Mouse (Mus musculus) intestine, embryonic 16.5 days (tissue): ENCODE results near the gene Nfkbia. TPM values are rescaled to one million over a fixed set of nuclear protein-coding genes. Genes with fewer than 3 reads are reported as not detected.

Experiments used
- ATAC-seq: fragments of 200-750 bp; cut with Nextera tagmentation; 2 replicates; pipeline ENCODE4 v1.8.0; 2017; ENCODE audit warnings: moderate TSS enrichment, moderate library complexity
- H3K27ac ChIP-seq: fragments of 300-500 bp; sonication (generic); 2 replicates; pipeline ENCODE4 v1.5.1; 2014; ENCODE audit warnings: mild to moderate bottlenecking, low read length
- H3K27me3 ChIP-seq: fragments of 300-500 bp; sonication (generic); replicated peaks from 2 replicates; pipeline ENCODE4 v1.6.1; 2014; ENCODE audit warnings: low read length, control low read depth, mixed read lengths; ENCODE audit not compliant: control insufficient read depth, insufficient read depth
- H3K36me3 ChIP-seq: fragments of 300-500 bp; sonication (generic); 2 replicates; pipeline ENCODE4 v1.6.1; 2014; ENCODE audit warnings: low read length, control low read depth; ENCODE audit not compliant: control insufficient read depth, insufficient read depth
- H3K4me1 ChIP-seq: fragments of 300-500 bp; sonication (generic); 2 replicates; pipeline ENCODE4 v1.6.1; 2014; ENCODE audit warnings: low read length, control low read depth, mixed read lengths; ENCODE audit not compliant: control insufficient read depth, insufficient read depth
- H3K4me2 ChIP-seq: fragments of 300-500 bp; sonication (generic); 2 replicates; pipeline ENCODE4 v1.6.1; 2014; ENCODE audit warnings: low read depth, low read length, control low read depth
- H3K4me3 ChIP-seq: fragments of 300-500 bp; sonication (generic); 2 replicates; pipeline ENCODE4 v1.5.1; 2014; ENCODE audit warnings: mild to moderate bottlenecking, low read length
- H3K9ac ChIP-seq: fragments of 300-500 bp; sonication (generic); 2 replicates; pipeline ENCODE4 v1.6.1; 2014; ENCODE audit warnings: low read depth, low read length
- H3K9me3 ChIP-seq: fragments of 300-500 bp; sonication (generic); 2 replicates; pipeline ENCODE4 v1.6.1; 2016; ENCODE audit warnings: low read length, control low read depth; ENCODE audit not compliant: control insufficient read depth
- WGBS: fragments of 180-500 bp; shearing (Covaris S2); extraction: QIAGEN DNeasy Blood & Tissue Kit; methylation state at CpG from one replicate; pipeline ENCODE4 v1.1.7; 2014; 5-methylcytosine and 5-hydroxymethylcytosine counted together
- polyA plus RNA-seq: library from polyadenylated mRNA; unstranded; fragments of >200 nt; fragmentation: Nextera tagmentation; extraction: Ambion mirVana; gene quantifications from 2 replicates; pipeline ENCODE4 v1.2.1, GENCODE M21; 2015

Gene Nfkbia
- polyA plus RNA-seq, 1 experiment from 2014 or later = 83.8 TPM

GRCm38 (mm10) chr12:55440416-55440815 lies 52.0 kb downstream of the Nfkbia start:
- Histone ChIP-seq H3K9me3 (no peaks in the 10 kb centered on the region), H3K4me3 (no peak overlapping the region), H3K9ac (no peak overlapping the region), H3K4me2 (no peak overlapping the region), H3K27me3 (no peaks in the 10 kb centered on the region), H3K36me3 (no peaks in the 10 kb centered on the region), H3K27ac (no peak overlapping the region), H3K4me1 (peaks cover 44% of the 10 kb centered on the region)
- WGBS = 83% methylated on average over 5 of the region's 5 CpGs
- ATAC-seq = no peak

Other genes starting within 250 kb of the Nfkbia start
- 16.7 and 18.5 TPM in 2 replicates for gene 1110008L16Rik, start 193.1 kb downstream of the Nfkbia start, polyA plus RNA-seq
- gene Ppp2r3c, start 189.6 kb downstream of the Nfkbia start, polyA plus RNA-seq = 9.6 and 10.2 TPM in 2 replicates
- gene Psma6, start 108.4 kb downstream of the Nfkbia start, polyA plus RNA-seq = 375 and 407 TPM in 2 replicates
- not detected in 2 replicates for gene Aldoart2, start 72.6 kb upstream of the Nfkbia start, polyA plus RNA-seq
- gene Insm2, start 106.8 kb upstream of the Nfkbia start, polyA plus RNA-seq = 0.06 and 0.11 TPM in 2 replicates